Mouse (Mus musculus): ENCODE measurements around the gene Casp8ap2.

Gene Casp8ap2

GRCm38 (mm10) chr4:32668291-32668690 is 53.0 kb downstream of the Casp8ap2 start:
- DNase-seq (ENCODE audit: low spot score) = no peak

- DNase-seq (ENCODE audit: low spot score) = no peak
Measured at GRCm38 (mm10) chr4:32669825-32670224, 54.6 kb downstream of the Casp8ap2 start.

- DNase-seq (ENCODE audit: low spot score) = no peak
Measured at GRCm38 (mm10) chr4:32674025-32674424, 58.8 kb downstream of the Casp8ap2 start.

GRCm38 (mm10) chr4:32677471-32677870 is 62.2 kb downstream of the Casp8ap2 start:
- DNase-seq (ENCODE audit: low spot score) = no peak

GRCm38 (mm10) chr4:32680843-32681242 is 65.6 kb downstream of the Casp8ap2 start:
- DNase-seq (ENCODE audit: low spot score) = no peak

- DNase-seq (ENCODE audit: low spot score) = no peak
Measured at GRCm38 (mm10) chr4:32682471-32682870, 67.2 kb downstream of the Casp8ap2 start.

- no peak for DNase-seq (ENCODE audit: low spot score)
Measured at GRCm38 (mm10) chr4:32683061-32683582, 67.9 kb downstream of the Casp8ap2 start.

Data from T-cell, adult 2 months (primary cell).